Mouse (Mus musculus) frontal cortex, adult 2 months (tissue): Measurements from ENCODE around the gene Zdhhc24. TPM values are rescaled to one million over a fixed set of nuclear protein-coding genes. Genes with fewer than 3 reads are reported as not detected.

Experiments used
- DNase-seq, 2 experiments: peaks; one replicate each; pipeline ENCODE4 v3.0.0; 2022; ENCODE audit warnings: low spot score in 1 of 2; ENCODE audit errors: extremely low spot score in 1 of 2
- polyA plus RNA-seq: library from polyadenylated mRNA; depleted of rRNA; stranded (reverse); fragments of >200 nt; gene quantifications from 2 replicates; pipeline ENCODE4 v1.2.3, GENCODE M21; 2012

Zdhhc24 gene
- polyA plus RNA-seq, 1 experiment, result 40.9 TPM

- DNase-seq, result no peak
Observed at GRCm38 (mm10) chr19:4876755-4877154, 1.7 kb upstream of the Zdhhc24 start.

GRCm38 (mm10) chr19:4877785-4878184 lies 683 bp upstream of the Zdhhc24 start, which contains the start of gene Actn3:
Actn3 (minus strand) TSS chr19:4877909.
- DNase-seq, result no peak

- DNase-seq, result no peak
Observed at GRCm38 (mm10) chr19:4879324-4879703, 846 bp downstream of the Zdhhc24 start.

GRCm38 (mm10) chr19:4883961-4884360 lies 5.5 kb downstream of the Zdhhc24 start:
- DNase-seq, result no peak

- DNase-seq, result no peak
Observed at GRCm38 (mm10) chr19:4889791-4890190, 11.3 kb downstream of the Zdhhc24 start.

GRCm38 (mm10) chr19:4891798-4892197 lies 13.3 kb downstream of the Zdhhc24 start:
- no peak for DNase-seq

GRCm38 (mm10) chr19:4896780-4897520 lies 18.5 kb downstream of the Zdhhc24 start:
- DNase-seq, result no peak

GRCm38 (mm10) chr19:4898972-4899371 lies 20.5 kb downstream of the Zdhhc24 start:
- no peak for DNase-seq

- no peak for DNase-seq
Observed at GRCm38 (mm10) chr19:4899888-4900287, 21.4 kb downstream of the Zdhhc24 start.

GRCm38 (mm10) chr19:4905979-4906794 lies 27.7 kb downstream of the Zdhhc24 start, which contains the start of gene Bbs1:
Bbs1 (minus strand) TSS chr19:4906628.
- peak; percentile 33 to 86 for DNase-seq

- DNase-seq, result peak in 1 of 2 experiments; percentile 44
Observed at GRCm38 (mm10) chr19:4908107-4908506, 29.6 kb downstream of the Zdhhc24 start.

- DNase-seq, result no peak
Observed at GRCm38 (mm10) chr19:4909376-4909775, 30.9 kb downstream of the Zdhhc24 start.

GRCm38 (mm10) chr19:4915924-4916603 lies 37.6 kb downstream of the Zdhhc24 start:
- no peak for DNase-seq

GRCm38 (mm10) chr19:4916827-4917226 lies 38.4 kb downstream of the Zdhhc24 start:
- DNase-seq, result no peak

GRCm38 (mm10) chr19:4919652-4920051 lies 41.2 kb downstream of the Zdhhc24 start:
- no peak for DNase-seq

GRCm38 (mm10) chr19:4925121-4925860 lies 46.8 kb downstream of the Zdhhc24 start:
- DNase-seq, result no peak

- DNase-seq, result peak; percentile 96 to 99
Observed at GRCm38 (mm10) chr19:4927904-4928531, 49.5 kb downstream of the Zdhhc24 start, which contains the start of gene Dpp3. Dpp3 (minus strand) TSS chr19:4928287.

- DNase-seq, result no peak
Observed at GRCm38 (mm10) chr19:4928781-4929180, 50.3 kb downstream of the Zdhhc24 start.
